In the genomic region with DNA sequence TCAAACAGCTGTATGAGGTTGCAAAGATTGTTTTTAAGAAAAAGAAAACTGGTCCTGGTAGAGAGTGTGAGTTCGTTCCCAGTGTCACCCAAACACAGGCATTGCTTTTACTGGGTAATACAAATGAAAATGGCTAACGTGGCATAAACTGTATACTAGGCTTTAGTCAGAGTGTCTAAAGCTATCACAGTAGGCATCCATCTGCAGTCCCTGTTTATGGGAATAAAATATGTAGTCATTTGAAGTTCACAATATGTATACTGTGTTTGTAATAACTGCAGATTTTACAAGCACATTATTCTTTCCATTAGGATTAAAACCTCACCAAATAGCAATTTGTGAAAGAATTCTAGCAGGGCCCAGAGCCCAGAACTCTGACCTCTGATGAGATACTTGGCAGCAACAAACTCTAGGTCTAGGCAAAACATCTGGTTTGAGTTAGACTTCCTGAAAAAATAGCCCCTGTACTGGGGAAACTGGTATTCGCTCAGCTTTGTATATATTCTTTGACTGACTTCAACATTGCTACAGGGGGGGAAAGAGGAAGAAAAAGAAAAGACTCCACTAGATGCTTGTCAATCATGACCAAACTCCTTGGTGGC, we compare ENCODE assay signal across 9 mouse cellular contexts.
A peak's percentile ranks its signal among the peaks of the same experiment; 100 is the strongest.
DNase-seq lines count a peak whose midpoint lies in the region; ATAC-seq and TF ChIP-seq lines count a peak whose summit lies in the region.
"Had no signal": no experiment of that assay in that cellular context is flagged by ENCODE, and none has a peak within 500 bp of the region (broad histone marks: within the 10 kb centered on the region; RNA-seq: fewer than 3 reads in every experiment).

No protein-coding gene starts in this region.

- no peak overlapping the region for H3K4me2 ChIP-seq in stomach, embryonic 14.5 days (replicated peaks; ENCODE audit: low read depth, low read length)
- no peak overlapping the region for H3K4me2 ChIP-seq in stomach, postnatal 0 days (replicated peaks; ENCODE audit: low read depth)
- no peak overlapping the region for H3K4me2 ChIP-seq in limb, embryonic 11.5 days (ENCODE audit: low read depth, severe bottlenecking)

- ATAC-seq in stomach, embryonic 14.5 days (ENCODE audit: insufficient number of reproducible peaks, insufficient read depth, low FRiP score, low read depth): peak; percentile 46; the same call in 1 of the 2 replicates
- no peak for ATAC-seq in stomach, postnatal 0 days (ENCODE audit: low FRiP score, low TSS enrichment)
- ATAC-seq in limb, embryonic 11.5 days (ENCODE audit: insufficient number of reproducible peaks, low FRiP score, low TSS enrichment, low read depth): peak; percentile 66; the same call in 1 of the 2 replicates
- no peak for ATAC-seq in cerebellum, adult (ENCODE audit: insufficient number of reproducible peaks, low FRiP score, low TSS enrichment)

- 42% methylated on average over 3 of the region's 3 CpGs for WGBS in stomach, embryonic 14.5 days
- WGBS in stomach, postnatal 0 days: 46% methylated on average over 3 of the region's 3 CpGs
- 18% methylated on average over 3 of the region's 3 CpGs for WGBS in limb, embryonic 11.5 days

- DNase-seq in adrenal gland, postnatal 10 days: peak; percentile 9
- DNase-seq in adrenal gland, postnatal 4 days (ENCODE audit: low spot score in 2 of 2): no peak
- no peak for DNase-seq in stomach, postnatal 0 days (ENCODE audit: low spot score)
- DNase-seq in limb, embryonic 11.5 days (ENCODE audit: low spot score): no peak
- DNase-seq in thymus, postnatal 14 days: no peak
- DNase-seq in urinary bladder, postnatal 14 days (ENCODE audit: low spot score): no peak
- DNase-seq: layer of hippocampus, adult 9-11 months had no signal

- TF ChIP-seq CTCF in stomach, postnatal 0 days (IDR thresholded peaks at IDR 0.05; ENCODE audit: low read depth): no peak

- H3K4me3 ChIP-seq in stomach, embryonic 14.5 days (ENCODE audit: low read depth, low read length): no peak overlapping the region
- no peak overlapping the region for H3K4me3 ChIP-seq in stomach, postnatal 0 days (ENCODE audit: low read depth, low read length)
- no peak overlapping the region for H3K4me3 ChIP-seq in limb, embryonic 11.5 days (ENCODE audit: low read depth, low read length)

- no peaks in the 10 kb centered on the region for H3K36me3 ChIP-seq in stomach, embryonic 14.5 days (ENCODE audit: control insufficient read depth, insufficient read depth, low read length)
- H3K36me3 ChIP-seq in stomach, postnatal 0 days (ENCODE audit: control insufficient read depth, insufficient read depth, low read length): no peaks in the 10 kb centered on the region
- H3K36me3 ChIP-seq in limb, embryonic 11.5 days (ENCODE audit: control insufficient read depth, insufficient read depth, low read length): no peaks in the 10 kb centered on the region

- H3K9ac ChIP-seq in stomach, embryonic 14.5 days (replicated peaks; ENCODE audit: low read depth, low read length): no peak overlapping the region
- H3K9ac ChIP-seq in stomach, postnatal 0 days (ENCODE audit: low read length): no peak overlapping the region
- H3K9ac ChIP-seq in limb, embryonic 11.5 days (ENCODE audit: low read length): no peak overlapping the region

- H3K9me3 ChIP-seq in stomach, embryonic 14.5 days (ENCODE audit: control insufficient read depth, low read depth, low read length): no peaks in the 10 kb centered on the region
- H3K9me3 ChIP-seq in stomach, postnatal 0 days (ENCODE audit: control insufficient read depth, low read length): no peaks in the 10 kb centered on the region
- no peaks in the 10 kb centered on the region for H3K9me3 ChIP-seq in limb, embryonic 11.5 days (ENCODE audit: control insufficient read depth, low read length)

- peak overlapping the region; percentile 58 for H3K27ac ChIP-seq in stomach, embryonic 14.5 days (ENCODE audit: low read length)
- H3K27ac ChIP-seq in stomach, postnatal 0 days (replicated peaks): no peak overlapping the region
- peak overlapping the region; percentile 10; the same call in 1 of the 2 replicates for H3K27ac ChIP-seq in limb, embryonic 11.5 days (replicated peaks; ENCODE audit: low read depth, low read length)

- peaks cover 5% of the 10 kb centered on the region for H3K4me1 ChIP-seq in stomach, embryonic 14.5 days (ENCODE audit: control insufficient read depth, insufficient read depth, low read length)
- H3K4me1 ChIP-seq in stomach, postnatal 0 days (replicated peaks; ENCODE audit: control insufficient read depth, insufficient read depth): no peaks in the 10 kb centered on the region
- peaks cover 17% of the 10 kb centered on the region for H3K4me1 ChIP-seq in limb, embryonic 11.5 days (ENCODE audit: control insufficient read depth, insufficient read depth, low read length)

- no peaks in the 10 kb centered on the region for H3K27me3 ChIP-seq in stomach, embryonic 14.5 days (ENCODE audit: control insufficient read depth, insufficient read depth, low read length)
- H3K27me3 ChIP-seq in stomach, postnatal 0 days (ENCODE audit: control insufficient read depth, insufficient read depth, low read length): no peaks in the 10 kb centered on the region
- no peaks in the 10 kb centered on the region for H3K27me3 ChIP-seq in limb, embryonic 11.5 days (ENCODE audit: control insufficient read depth, insufficient read depth, low read length)

- TF ChIP-seq EP300 in stomach, postnatal 0 days (optimal IDR thresholded peaks at IDR 0.05): no peak

Comparison
In these comparisons a context has a peak if more than half of its experiments do, and no peak if none do; other contexts are left out.
1. ATAC-seq: peak in stomach, embryonic 14.5 days (single experiment) and limb, embryonic 11.5 days (single experiment); none in stomach, postnatal 0 days (single experiment) and cerebellum, adult (single experiment).